Mouse (Mus musculus) C2C12 (cell line): Measurements from ENCODE around the gene Hand2. TPM values are rescaled to one million over a fixed set of nuclear protein-coding genes. Genes with fewer than 3 reads are reported as not detected.

Source experiments
- H3K27me3 ChIP-seq: one replicate; pipeline ENCODE4 v1.6.1; 2011; ENCODE audit not compliant: control insufficient read depth, insufficient read depth, insufficient read length
- H3K36me3 ChIP-seq: one replicate; pipeline ENCODE4 v1.6.1; 2011; ENCODE audit not compliant: control insufficient read depth, insufficient read depth
- H3K4me3 ChIP-seq: one replicate; pipeline ENCODE4 v1.5.1; 2011; ENCODE audit warnings: mild to moderate bottlenecking, control low read depth; ENCODE audit not compliant: poor library complexity, insufficient read depth, severe bottlenecking
- H3K79me2 ChIP-seq: one replicate; pipeline ENCODE4 v1.6.1; 2011; ENCODE audit not compliant: control insufficient read depth, insufficient read depth
- H3K79me3 ChIP-seq: one replicate; pipeline ENCODE4 v1.6.1; 2011; ENCODE audit warnings: low read depth, control low read depth
- H3ac ChIP-seq: one replicate; pipeline ENCODE3; 2011; ENCODE audit warnings: low read depth; ENCODE audit not compliant: control insufficient read depth, insufficient read length
- CEBPB ChIP-seq: IDR thresholded peaks from one replicate; pipeline ENCODE4 v1.6.1; 2011; ENCODE audit warnings: low read depth, mild to moderate bottlenecking, control low read depth, moderate library complexity
- CTCF ChIP-seq: IDR thresholded peaks from one replicate; pipeline ENCODE4 v1.5.1; 2011; ENCODE audit not compliant: control insufficient read depth, insufficient read depth, insufficient read length
- FOSL1 ChIP-seq: IDR thresholded peaks from one replicate; pipeline ENCODE4 v1.8.0; 2011; ENCODE audit warnings: mild to moderate bottlenecking, low read length; ENCODE audit not compliant: poor library complexity, insufficient read depth, severe bottlenecking
- MAX ChIP-seq: IDR thresholded peaks from one replicate; pipeline ENCODE4 v1.6.1; 2011; ENCODE audit warnings: mild to moderate bottlenecking, control low read depth
- MYOD1 ChIP-seq: IDR thresholded peaks from one replicate; pipeline ENCODE4 v1.6.1; 2011; ENCODE audit warnings: low read depth; ENCODE audit not compliant: control insufficient read depth, insufficient read length
- MYOG ChIP-seq: IDR thresholded peaks from one replicate; pipeline ENCODE4 v1.6.1; 2011; ENCODE audit not compliant: control insufficient read depth, insufficient read length; ENCODE audit errors: extremely low read depth
- USF1 ChIP-seq: IDR thresholded peaks from one replicate; pipeline ENCODE4 v1.6.1; 2011; ENCODE audit warnings: low read depth, mild to moderate bottlenecking, control low read depth, moderate library complexity
- polyA plus RNA-seq: library from polyadenylated mRNA; unstranded; fragments of >200 nt; fragmentation: generic; extraction: Trizol; gene quantifications from one replicate; pipeline ENCODE4 v1.2.1, GENCODE M21; 2012; ENCODE audit warnings: missing spikeins

The Hand2 gene
- polyA plus RNA-seq, 1 experiment: not detected

DNA sequence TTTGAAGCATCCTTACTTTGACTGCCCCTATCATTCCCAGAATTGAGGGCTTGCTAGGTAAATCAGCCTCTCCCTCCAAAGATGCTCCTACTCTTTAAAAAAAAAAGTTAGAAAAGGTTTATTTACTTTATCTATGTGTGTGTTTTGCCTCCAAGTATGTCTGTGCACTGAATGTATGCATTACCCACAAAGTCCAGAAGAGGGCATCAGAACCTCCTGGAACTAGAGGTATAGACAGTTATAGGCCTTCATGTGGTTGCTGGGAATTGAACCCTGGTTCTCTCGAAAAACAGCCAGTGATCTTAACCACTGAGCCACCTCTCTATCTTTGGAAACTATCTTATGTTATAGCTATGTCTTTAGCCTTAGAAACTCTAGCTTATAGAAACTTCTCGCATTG, 53.3 kb downstream of the Hand2 start:
- no peak overlapping the region for H3K4me3 ChIP-seq
- H3K27me3 ChIP-seq: peaks cover 10% of the 10 kb centered on the region
- no peaks in the 10 kb centered on the region for H3K79me3 ChIP-seq
- TF ChIP-seq CEBPB (no peak), MAX (no peak), CTCF (no peak), FOSL1 (no peak), USF1 (no peak), MYOD1 (no peak), MYOG (no peak)
- H3ac ChIP-seq: no peak overlapping the region
- no peaks in the 10 kb centered on the region for H3K79me2 ChIP-seq
- H3K36me3 ChIP-seq: no peaks in the 10 kb centered on the region

Other genes with a start within 250 kb of the Hand2 start
- not detected for gene Scrg1, start 134.9 kb downstream of the Hand2 start, polyA plus RNA-seq
- 20.5 TPM for gene Sap30, start 166.9 kb downstream of the Hand2 start, polyA plus RNA-seq
- gene Hmgb2, start 190.9 kb downstream of the Hand2 start, polyA plus RNA-seq: 87.2 TPM